Mouse (Mus musculus) right cerebral cortex, postnatal 14 days (tissue): ENCODE data around the gene Dock11.

ENCODE experiments used
- DNase-seq: peaks from one replicate; pipeline ENCODE4 v3.0.0; 2022

Dock11 gene

GRCm38 (mm10) chrX:35951945-35952344 is 63.3 kb downstream of the Dock11 start:
- DNase-seq = no peak

DNA sequence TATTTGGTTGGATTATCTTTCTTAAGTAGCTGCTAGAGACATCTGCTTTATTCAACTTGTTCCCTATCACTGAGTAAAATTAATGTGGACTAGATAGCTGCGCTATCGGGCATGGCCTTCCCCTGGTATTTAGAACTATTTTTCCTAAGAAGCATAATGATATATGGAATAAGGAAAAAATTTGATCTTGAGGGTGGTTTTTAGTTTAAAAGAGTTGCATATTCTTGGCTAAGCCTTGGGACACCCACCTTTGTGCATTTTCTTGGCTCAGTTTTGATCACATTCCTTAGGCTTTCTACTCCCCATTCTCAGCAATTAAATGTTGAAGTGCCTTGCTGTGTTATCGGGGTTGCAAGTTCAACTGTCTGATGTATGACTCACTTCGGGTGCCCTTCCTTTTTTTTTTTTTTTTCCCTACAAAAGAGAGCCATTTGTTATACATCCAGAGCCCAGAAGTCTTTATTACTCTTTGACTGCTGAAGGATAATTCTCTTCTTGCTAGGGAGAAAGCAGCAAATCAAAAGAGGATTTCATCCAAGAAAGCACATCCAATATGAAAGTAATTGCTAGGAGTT is 64.0 kb downstream of the Dock11 start:
- DNase-seq = no peak

- DNase-seq = no peak
These were observed 67.6 kb downstream of the Dock11 start for GRCm38 (mm10) chrX:35956236-35956635.

- DNase-seq = no peak
These were observed 74.5 kb downstream of the Dock11 start for GRCm38 (mm10) chrX:35963087-35963486.

- DNase-seq = no peak
These were observed 80.6 kb downstream of the Dock11 start for GRCm38 (mm10) chrX:35969276-35969675.

- DNase-seq = no peak
These were observed 88.0 kb downstream of the Dock11 start for GRCm38 (mm10) chrX:35976657-35977056.

DNA sequence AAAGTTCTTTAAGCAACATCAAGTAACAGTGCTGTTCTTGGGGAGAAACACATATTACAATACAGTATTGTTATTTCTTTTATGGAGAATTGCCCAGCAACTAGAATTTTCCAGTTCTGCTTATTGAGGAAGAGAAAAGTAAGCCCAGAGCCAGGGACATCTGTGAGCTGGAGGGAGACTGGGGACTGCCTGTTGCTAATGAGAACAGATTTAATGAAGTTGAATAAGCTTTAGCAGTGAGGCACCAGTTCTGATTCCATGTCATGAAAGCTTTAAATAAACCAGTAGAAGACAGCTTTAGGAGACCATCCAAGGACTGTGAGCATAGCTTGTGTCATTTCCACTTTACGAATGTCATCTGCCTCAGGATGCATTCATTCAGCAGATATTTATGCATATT is 99.3 kb downstream of the Dock11 start:
- DNase-seq = no peak

DNA sequence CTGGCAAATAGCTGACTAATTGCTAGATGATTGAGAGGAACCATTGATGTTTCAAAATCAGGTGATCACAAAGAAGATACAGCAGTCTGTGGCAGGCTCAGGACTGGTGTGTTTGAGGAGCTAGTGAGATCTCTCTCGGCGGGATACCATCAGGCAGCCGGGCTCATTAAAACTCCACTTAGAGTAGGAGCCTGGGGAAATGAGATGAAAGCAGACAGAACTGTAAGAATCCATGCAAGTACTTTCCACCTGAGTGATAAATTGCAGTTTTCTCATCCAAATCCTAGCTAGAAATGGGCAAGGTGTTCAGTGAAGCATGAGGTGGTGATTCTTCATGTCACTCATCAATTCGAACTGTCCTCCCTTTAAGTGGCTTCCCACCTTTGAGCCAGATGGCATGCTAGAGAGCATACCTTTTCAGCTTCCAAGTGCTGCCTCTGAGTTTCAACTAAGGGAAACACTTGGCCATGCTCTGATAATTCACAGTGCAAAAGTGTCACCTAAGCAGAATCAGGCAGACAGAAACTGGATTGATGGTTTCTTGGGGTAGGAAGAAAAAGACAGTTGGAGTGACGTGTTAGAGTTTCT is 102.0 kb downstream of the Dock11 start:
- DNase-seq = no peak

- no peak for DNase-seq
These were observed 105.6 kb downstream of the Dock11 start for GRCm38 (mm10) chrX:35994226-35994625.

DNA sequence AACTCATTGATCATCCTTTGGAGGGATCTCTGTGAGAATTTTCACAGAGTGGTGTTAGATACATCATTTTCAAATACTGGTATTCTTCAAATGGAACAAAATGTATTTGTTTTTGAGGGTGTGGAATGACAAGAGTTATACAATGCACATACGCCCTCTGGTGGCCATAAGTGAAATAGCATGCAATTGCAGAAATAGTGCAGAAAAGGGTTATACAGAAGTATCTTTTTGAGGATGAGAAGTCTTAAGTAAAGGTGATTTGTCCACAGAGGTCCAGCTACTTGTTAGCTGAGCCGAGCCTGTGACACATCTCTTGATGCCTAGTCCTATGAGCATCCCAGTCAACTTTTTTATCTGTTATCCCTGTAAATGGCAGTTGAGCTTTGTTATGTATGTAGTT is 108.4 kb downstream of the Dock11 start:
- peak; percentile 5 for DNase-seq

DNA sequence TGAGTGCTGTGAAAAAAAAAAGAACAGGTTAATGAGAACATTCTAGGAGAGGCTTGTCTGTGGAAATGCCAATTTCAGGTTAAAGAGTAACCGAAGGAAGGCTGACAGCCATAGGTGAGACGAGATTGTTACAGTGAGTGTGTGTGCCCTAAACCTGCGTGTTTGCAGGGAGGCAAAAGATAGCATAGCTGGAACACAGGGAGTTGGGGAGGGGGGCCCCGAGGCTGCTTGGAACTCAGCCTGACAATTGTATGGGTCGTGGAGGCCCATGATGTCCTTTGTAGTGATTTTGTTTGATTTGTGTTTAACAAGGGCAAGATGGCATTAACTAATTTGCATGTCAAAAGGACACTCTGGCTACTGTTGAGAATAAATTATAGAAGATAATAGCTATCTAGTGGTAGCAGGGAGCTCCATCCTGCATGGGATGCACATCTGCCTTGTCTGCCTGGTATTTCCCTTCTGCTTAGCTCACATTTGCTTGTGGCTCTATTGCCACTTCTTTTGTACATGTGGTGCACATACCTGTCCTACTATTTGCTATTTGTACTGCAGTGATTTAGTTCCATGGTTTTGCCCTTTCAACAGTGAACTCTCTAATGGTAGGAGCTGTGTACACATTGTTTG is 109.3 kb downstream of the Dock11 start:
- DNase-seq = no peak

DNA sequence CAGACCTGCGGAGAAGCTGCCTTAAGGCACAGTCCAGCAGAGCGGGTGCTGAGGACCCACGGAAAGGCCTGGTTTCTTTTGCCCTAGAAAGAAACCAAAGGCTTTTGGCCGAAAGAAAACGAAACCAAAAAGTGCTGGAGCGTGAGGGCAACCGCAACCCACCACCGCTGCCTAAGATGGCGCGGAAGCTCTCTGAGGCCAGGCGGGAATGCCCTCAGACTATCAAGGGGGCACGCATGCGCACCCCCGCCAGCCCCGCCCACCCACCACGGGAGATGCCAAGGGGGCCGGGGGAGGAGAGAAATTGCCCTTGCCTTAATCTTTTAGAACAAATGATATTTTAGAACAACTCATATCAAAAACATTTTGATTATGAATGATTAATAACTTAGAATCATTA is 137.0 kb downstream of the Dock11 start:
- no peak for DNase-seq

DNA sequence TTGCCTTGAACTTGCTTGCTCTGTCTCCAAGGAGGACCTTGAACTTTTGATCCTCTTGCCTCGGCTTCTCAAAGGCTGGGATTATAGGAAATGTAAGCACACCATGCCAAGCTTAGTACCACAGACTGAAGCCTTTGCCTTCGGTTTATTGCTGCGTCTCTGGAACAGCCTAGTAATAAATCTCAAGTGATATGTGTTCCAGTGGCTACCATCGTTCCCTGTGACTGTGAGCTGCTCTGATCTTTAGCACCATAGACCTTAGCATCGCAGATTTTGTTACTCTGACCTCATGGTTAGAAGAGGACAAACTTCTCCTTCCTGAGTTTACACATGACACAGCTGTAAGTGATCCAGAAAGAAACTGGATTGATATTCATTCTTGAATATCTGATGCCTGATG is 142.5 kb downstream of the Dock11 start:
- no peak for DNase-seq

DNA sequence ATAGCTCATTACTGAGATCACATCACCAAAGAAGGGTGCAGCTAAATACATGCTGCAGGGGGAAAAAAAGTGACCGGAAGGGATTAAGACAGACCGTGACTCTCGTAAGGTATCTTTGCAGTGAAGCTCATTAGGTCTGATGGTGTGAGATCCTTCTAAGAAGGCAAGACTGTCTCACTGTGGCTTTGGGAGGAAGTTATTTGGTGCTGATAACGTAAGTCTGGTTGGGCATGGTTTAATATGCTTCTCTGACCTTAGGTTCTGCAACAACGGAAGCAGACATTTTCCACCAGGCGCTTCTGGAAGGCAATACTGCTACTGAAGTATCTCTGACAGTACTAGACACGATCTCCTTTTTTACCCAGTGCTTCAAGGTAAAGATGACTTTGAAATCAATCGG is 145.4 kb downstream of the Dock11 start:
- no peak for DNase-seq

DNA sequence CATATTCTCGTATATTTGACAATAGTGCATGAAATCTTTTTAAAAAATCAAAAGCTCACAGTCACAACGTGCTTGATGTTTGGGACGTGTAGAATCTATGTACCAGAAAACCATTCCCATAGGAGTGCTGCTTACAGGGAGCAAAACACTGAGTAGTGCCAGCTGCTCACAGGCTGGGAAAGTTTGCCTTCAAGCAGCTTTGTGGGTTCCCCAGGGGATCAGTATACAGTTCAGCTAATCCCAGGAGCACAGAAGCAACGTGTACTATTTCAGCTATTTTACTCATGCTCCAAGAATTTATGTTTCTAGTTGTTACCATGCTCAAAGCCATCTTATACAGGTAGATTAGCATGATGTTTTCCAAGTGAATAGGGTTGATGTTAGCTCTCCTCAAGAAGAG is 157.1 kb downstream of the Dock11 start:
- DNase-seq = no peak

GRCm38 (mm10) chrX:36047451-36047850 is 158.8 kb downstream of the Dock11 start:
- no peak for DNase-seq

DNA sequence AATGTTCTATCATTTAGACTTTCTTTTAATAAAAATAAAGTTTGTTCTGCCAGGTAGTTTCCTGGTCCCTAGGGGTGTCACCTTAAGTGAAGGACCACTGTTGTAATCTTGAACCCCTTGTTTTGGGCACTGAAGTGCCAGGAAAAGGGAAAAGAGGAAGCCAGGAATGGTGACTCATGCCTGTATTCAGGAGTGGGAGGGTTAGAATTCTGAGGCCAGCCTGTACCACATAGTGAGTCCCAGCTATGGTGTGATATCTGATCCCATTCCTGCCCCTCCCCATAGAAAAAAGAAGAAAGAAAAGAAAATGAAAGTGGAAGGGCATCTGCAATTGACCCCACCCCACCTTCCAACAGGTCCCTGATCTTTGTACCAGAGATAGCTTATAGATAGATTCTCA is 161.7 kb downstream of the Dock11 start:
- no peak for DNase-seq

GRCm38 (mm10) chrX:36073997-36074396 is 185.4 kb downstream of the Dock11 start:
- no peak for DNase-seq

DNA sequence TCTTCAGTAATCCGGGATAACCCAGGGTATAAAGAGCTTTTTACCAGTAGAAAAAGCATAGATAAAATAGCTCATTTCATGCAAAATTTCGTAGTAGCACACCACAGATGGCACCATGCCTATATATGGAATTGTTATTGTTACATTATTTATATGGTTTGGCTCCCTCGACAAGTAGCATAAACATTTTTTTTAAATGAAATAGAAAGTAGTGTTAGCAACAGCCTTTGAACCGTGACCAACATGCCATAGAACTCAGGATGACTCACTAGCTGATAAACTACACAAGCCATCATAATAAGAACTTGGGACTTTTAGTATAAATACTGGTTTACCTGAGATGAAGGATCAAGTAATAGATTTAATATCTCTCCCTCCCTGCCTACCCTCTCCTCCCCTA is 188.5 kb downstream of the Dock11 start:
- no peak for DNase-seq

DNA sequence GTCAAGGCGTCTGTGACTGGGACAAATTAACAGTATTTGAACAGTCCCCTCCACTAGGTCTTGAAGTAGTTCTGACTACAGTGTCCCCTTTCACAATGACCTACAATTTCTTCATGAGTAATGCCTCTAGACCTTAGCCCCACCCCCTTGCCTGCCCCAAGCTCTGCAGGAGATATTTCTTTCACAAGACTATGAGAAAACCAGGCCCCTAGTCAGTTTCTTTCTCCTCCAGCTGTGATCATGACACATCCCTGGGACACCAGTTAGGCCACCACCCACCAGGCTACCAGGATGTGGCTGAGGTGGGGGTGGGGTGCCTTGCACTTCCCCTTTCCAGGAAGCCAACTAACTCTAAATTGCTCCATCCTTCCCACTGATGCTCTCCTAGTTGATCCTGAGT is 194.3 kb downstream of the Dock11 start:
- DNase-seq = no peak

GRCm38 (mm10) chrX:36088464-36089256 is 200.0 kb downstream of the Dock11 start:
- no peak for DNase-seq

DNA sequence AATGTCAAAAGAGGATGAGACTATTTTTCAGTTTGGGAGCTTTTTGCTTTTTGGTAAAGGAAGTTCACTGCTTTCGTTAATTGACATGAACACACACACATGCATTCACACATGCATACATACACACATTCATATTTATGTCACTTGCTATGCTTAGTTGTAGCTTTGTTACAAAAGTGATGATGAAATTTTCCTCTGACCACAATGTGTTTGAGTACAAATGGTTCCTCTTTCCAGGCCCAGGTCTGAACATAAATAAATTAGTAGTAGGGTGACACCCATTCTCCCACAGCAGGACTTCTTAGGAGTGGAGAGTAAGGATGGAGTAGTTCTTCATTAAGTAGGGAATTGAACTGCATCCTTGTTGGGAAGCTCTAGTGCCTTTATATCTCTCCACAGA is 212.3 kb downstream of the Dock11 start:
- no peak for DNase-seq

DNA sequence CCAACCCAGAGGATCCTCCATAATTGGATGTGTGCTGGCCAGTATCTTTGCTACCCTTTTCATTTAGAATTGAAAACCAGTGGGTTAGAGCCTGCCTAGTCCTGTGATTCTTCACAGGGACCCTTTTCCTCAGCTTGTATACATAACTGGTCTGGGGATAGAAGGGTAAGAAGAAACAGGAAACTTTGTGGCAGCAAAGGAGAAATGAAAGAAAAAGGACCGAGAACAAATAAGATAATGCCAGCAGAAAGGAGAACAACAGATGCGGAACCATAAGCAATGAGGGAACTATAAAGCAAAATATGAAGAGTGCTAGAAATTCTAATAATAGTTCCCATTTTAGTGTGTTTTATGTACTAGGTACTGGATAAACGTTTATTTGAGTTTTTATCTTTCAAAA is 212.7 kb downstream of the Dock11 start:
- DNase-seq = no peak

DNA sequence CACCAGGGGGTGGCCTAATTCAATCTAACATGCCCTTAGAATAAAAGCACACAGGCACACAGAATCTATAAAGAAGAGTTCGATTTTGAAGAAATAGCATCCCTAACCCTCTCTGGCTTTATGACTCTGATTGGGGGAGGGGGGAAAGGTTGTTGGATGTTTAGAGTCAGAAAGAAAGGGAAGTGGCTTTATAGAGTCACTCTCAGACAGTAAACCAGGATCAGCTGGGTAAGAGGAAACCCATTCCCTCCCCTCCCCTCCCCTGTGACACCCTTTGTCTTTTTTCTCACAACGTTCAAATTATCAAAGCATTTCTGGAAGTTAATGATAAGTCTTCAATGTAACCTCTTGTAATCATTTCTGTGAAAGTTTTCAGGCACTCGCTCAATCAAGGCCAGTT is 220.0 kb downstream of the Dock11 start:
- DNase-seq = no peak
